Mouse (Mus musculus): Measurements from ENCODE around the gene Rnd3. TPM values are rescaled to one million over a fixed set of nuclear protein-coding genes. Genes with fewer than 3 reads are reported as not detected.

Gene Rnd3
- polyA plus RNA-seq, 1 experiment from 2014 or later, result 164 TPM

- H3K36me3 ChIP-seq, result no peaks in the 10 kb centered on the region
- no peaks in the 10 kb centered on the region for H3K4me1 ChIP-seq
- no peaks in the 10 kb centered on the region for H3K9me3 ChIP-seq
- no peak overlapping the region for H3K9ac ChIP-seq
- no peak overlapping the region for H3K4me2 ChIP-seq (replicated peaks)
- no peaks in the 10 kb centered on the region for H3K27me3 ChIP-seq
- H3K4me3 ChIP-seq, result no peak overlapping the region
- no peak for ATAC-seq (ENCODE audit: insufficient number of reproducible peaks, insufficient read depth, low FRiP score, low TSS enrichment)
- H3K27ac ChIP-seq, result no peak overlapping the region
- WGBS, result 43% methylated on average over 2 of the region's 2 CpGs
Observed at GRCm38 (mm10) chr2:51110271-51110670, 38.6 kb downstream of the Rnd3 start.

DNA sequence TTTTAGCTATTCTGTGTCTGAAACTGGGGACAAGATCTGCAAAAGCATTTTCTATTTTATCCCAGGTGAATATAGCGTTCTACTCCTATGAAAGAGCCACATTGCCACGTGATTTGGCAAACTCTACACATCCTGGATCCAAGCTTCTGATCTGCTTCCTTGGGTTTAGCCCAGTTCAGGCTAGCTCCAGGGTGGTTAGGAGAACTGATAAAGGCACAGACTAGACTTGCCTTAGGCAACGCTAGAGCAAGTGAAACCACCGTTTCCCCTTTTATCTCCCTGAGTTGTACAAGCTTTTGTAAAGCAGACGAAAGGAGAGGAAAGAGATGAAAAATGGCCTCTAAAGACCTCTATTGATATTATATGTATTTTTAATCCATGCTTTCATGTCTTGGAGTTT lies 40.3 kb downstream of the Rnd3 start:
- no peaks in the 10 kb centered on the region for H3K4me1 ChIP-seq
- no peak overlapping the region for H3K27ac ChIP-seq
- H3K27me3 ChIP-seq, result no peaks in the 10 kb centered on the region
- H3K4me3 ChIP-seq, result no peak overlapping the region
- no peaks in the 10 kb centered on the region for H3K9me3 ChIP-seq
- no peaks in the 10 kb centered on the region for H3K36me3 ChIP-seq
- no peak overlapping the region for H3K9ac ChIP-seq
- no peak overlapping the region for H3K4me2 ChIP-seq (replicated peaks)
- WGBS, result 64% methylated on average over 5 of the region's 5 CpGs
- no peak for ATAC-seq (ENCODE audit: insufficient number of reproducible peaks, insufficient read depth, low FRiP score, low TSS enrichment)

DNA sequence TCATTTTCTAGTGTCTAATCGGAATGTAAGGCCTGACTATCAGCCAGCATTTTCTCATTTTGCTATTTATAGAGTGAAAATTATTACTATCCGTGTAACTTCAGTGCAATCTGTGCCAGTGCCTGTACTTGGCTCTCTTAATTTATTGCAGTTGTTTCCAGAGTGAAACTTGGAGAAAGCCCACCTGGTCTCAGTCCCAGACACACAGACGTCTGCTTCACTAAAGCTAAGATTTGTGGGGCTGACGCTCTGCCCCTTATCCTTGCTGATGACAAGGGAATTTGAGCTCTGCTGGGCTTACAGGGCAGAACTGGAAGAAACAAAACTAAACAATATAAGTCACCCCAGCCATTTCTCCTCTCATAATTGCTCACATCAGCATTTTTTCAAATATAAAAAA lies 47.7 kb downstream of the Rnd3 start:
- Histone ChIP-seq H3K4me1 (peaks cover 8% of the 10 kb centered on the region; the same call in 1 of the 2 replicates), H3K4me3 (no peak overlapping the region), H3K9ac (no peak overlapping the region), H3K36me3 (no peaks in the 10 kb centered on the region), H3K9me3 (no peaks in the 10 kb centered on the region), H3K27ac (no peak overlapping the region), H3K27me3 (no peaks in the 10 kb centered on the region), H3K4me2 (replicated peaks) (no peak overlapping the region)
- ATAC-seq (ENCODE audit: insufficient number of reproducible peaks, insufficient read depth, low FRiP score, low TSS enrichment), result no peak
- 36% methylated on average over 4 of the region's 4 CpGs for WGBS

- no peak overlapping the region for H3K27ac ChIP-seq
- WGBS, result 62% methylated on average over 9 of the region's 9 CpGs
Observed at GRCm38 (mm10) chr2:51099987-51100386, 48.9 kb downstream of the Rnd3 start.

GRCm38 (mm10) chr2:51099240-51099639 lies 49.7 kb downstream of the Rnd3 start:
- ATAC-seq (ENCODE audit: insufficient number of reproducible peaks, insufficient read depth, low FRiP score, low TSS enrichment), result no peak
- peaks cover 11% of the 10 kb centered on the region for H3K4me1 ChIP-seq
- no peak overlapping the region for H3K4me3 ChIP-seq

More at GRCm38 (mm10) chr2:51099987-51100386, 48.9 kb downstream of the Rnd3 start:
- no peak for ATAC-seq (ENCODE audit: insufficient number of reproducible peaks, insufficient read depth, low FRiP score, low TSS enrichment)
- Histone ChIP-seq H3K9me3 (no peaks in the 10 kb centered on the region), H3K4me3 (no peak overlapping the region), H3K9ac (no peak overlapping the region), H3K4me1 (peaks cover 11% of the 10 kb centered on the region), H3K36me3 (no peaks in the 10 kb centered on the region), H3K27me3 (no peaks in the 10 kb centered on the region), H3K4me2 (replicated peaks) (no peak overlapping the region)

GRCm38 (mm10) chr2:51090688-51091087 lies 58.2 kb downstream of the Rnd3 start:
- Histone ChIP-seq H3K36me3 (no peaks in the 10 kb centered on the region), H3K9me3 (no peaks in the 10 kb centered on the region), H3K4me3 (no peak overlapping the region), H3K4me2 (replicated peaks) (no peak overlapping the region), H3K27ac (no peak overlapping the region), H3K9ac (no peak overlapping the region), H3K4me1 (0 out of 2 replicates have a peak, but pooled peaks cover 9% of the 10 kb centered on the region), H3K27me3 (no peaks in the 10 kb centered on the region)
- 81% methylated on average over 7 of the region's 7 CpGs for WGBS
- ATAC-seq (ENCODE audit: insufficient number of reproducible peaks, insufficient read depth, low FRiP score, low TSS enrichment), result no peak

More at GRCm38 (mm10) chr2:51099240-51099639, 49.7 kb downstream of the Rnd3 start:
- 77% methylated on average over 1 of the region's 1 CpGs for WGBS
- no peaks in the 10 kb centered on the region for H3K36me3 ChIP-seq
- no peaks in the 10 kb centered on the region for H3K27me3 ChIP-seq
- H3K4me2 ChIP-seq (replicated peaks), result no peak overlapping the region
- H3K9me3 ChIP-seq, result no peaks in the 10 kb centered on the region
- no peak overlapping the region for H3K27ac ChIP-seq
- H3K9ac ChIP-seq, result no peak overlapping the region

DNA sequence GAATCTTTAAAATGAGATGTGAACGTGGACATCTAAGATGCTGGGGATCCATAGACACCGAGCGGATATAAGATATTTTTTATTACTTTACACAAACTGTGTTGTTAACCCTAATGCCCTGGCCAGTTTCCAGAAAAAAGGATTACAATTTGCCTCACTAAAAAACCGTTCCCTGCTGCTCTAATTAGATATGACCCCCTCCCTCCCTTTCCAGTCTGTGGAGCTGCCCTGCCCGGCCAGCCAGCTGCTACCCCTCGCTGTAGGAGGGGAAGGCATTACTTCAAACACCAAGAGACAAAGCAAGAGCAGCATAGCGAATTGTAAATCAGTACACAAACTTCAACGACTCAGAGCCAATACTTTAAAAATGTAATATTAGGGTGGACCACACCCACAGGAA lies 58.9 kb downstream of the Rnd3 start:
- Histone ChIP-seq H3K9me3 (no peaks in the 10 kb centered on the region), H3K36me3 (no peaks in the 10 kb centered on the region), H3K4me3 (no peak overlapping the region), H3K4me1 (0 out of 2 replicates have a peak, but pooled peaks cover 9% of the 10 kb centered on the region), H3K27me3 (no peaks in the 10 kb centered on the region), H3K4me2 (replicated peaks) (no peak overlapping the region), H3K27ac (no peak overlapping the region), H3K9ac (no peak overlapping the region)
- 33% methylated on average over 8 of the region's 8 CpGs for WGBS
- ATAC-seq (ENCODE audit: insufficient number of reproducible peaks, insufficient read depth, low FRiP score, low TSS enrichment), result no peak

GRCm38 (mm10) chr2:51088843-51089573 lies 59.9 kb downstream of the Rnd3 start:
- H3K4me1 ChIP-seq, result 0 out of 2 replicates have a peak, but pooled peaks cover 9% of the 10 kb centered on the region

DNA sequence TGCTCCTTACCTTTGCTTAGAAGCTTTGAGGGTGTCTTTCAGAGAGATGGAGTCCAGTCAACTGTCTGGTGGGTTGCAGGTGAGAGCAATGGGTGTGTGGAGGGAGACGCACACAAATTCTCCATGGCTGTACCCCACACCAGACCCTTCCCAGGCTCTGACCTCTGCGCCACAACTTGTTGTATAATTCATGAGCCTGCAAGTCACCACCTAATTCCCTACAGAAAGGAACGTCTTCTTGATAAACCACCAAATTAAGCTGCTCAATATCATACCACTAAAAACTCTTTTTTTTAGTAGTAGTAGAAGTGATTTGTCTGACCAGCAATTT lies 60.8 kb downstream of the Rnd3 start:
- Histone ChIP-seq H3K9ac (no peak overlapping the region), H3K27ac (no peak overlapping the region), H3K36me3 (no peaks in the 10 kb centered on the region), H3K4me1 (0 out of 2 replicates have a peak, but pooled peaks cover 9% of the 10 kb centered on the region), H3K27me3 (no peaks in the 10 kb centered on the region), H3K4me2 (replicated peaks) (no peak overlapping the region), H3K9me3 (no peaks in the 10 kb centered on the region), H3K4me3 (no peak overlapping the region)
- WGBS, result 82% methylated on average over 3 of the region's 3 CpGs
- no peak for ATAC-seq (ENCODE audit: insufficient number of reproducible peaks, insufficient read depth, low FRiP score, low TSS enrichment)

More at GRCm38 (mm10) chr2:51088843-51089573, 59.9 kb downstream of the Rnd3 start:
- 82% methylated on average over 11 of the region's 11 CpGs for WGBS
- no peak overlapping the region for H3K4me2 ChIP-seq (replicated peaks)
- no peaks in the 10 kb centered on the region for H3K36me3 ChIP-seq
- no peaks in the 10 kb centered on the region for H3K9me3 ChIP-seq
- no peak overlapping the region for H3K9ac ChIP-seq
- H3K27ac ChIP-seq, result no peak overlapping the region
- no peak for ATAC-seq (ENCODE audit: insufficient number of reproducible peaks, insufficient read depth, low FRiP score, low TSS enrichment)
- H3K27me3 ChIP-seq, result no peaks in the 10 kb centered on the region
- H3K4me3 ChIP-seq, result no peak overlapping the region

DNA sequence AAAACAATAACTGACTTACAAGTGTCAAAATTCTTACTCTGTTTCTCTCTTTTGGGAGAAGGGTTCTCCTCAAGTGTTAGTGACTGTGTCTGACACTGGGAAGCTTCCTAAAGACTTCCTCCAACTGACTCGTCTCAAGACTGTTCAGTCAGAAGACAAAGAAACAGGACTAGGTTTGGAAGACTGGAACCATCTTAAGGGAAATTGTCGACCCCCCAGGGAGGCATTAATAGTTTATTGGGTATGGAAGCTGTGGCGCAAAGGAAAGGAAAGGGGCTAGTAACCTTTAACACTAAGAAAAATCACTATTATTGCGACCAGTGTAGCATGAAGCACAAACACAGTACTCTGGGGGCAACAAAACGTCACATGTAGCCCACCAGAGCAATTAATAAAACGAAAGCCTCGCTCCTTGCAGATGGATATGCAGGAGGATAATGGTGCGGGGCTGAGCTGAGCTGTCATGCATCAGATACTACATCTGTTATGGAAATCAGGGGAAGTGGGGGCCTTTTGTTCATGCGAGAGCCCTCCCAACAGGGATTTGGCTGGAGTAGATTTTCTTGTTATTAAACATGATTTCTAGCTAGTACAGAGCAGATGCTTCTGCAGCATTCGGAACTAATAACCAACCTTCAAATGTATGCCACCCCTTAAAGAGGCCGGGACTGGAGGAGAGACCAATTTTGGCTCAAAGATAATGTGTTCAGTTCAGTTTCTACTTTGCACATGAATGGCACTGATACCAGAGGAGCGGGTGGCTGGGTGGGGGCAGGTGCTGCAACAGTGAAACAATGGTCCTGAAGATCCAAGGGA lies 61.4 kb downstream of the Rnd3 start:
- Histone ChIP-seq H3K27me3 (no peaks in the 10 kb centered on the region), H3K27ac (no peak overlapping the region), H3K4me1 (0 out of 2 replicates have a peak, but pooled peaks cover 9% of the 10 kb centered on the region), H3K4me3 (no peak overlapping the region), H3K36me3 (no peaks in the 10 kb centered on the region), H3K4me2 (replicated peaks) (no peak overlapping the region), H3K9me3 (no peaks in the 10 kb centered on the region), H3K9ac (no peak overlapping the region)
- peak; percentile 69; the same call in 1 of the 2 replicates for ATAC-seq (ENCODE audit: insufficient number of reproducible peaks, insufficient read depth, low FRiP score, low TSS enrichment)
- WGBS, result 45% methylated on average over 12 of the region's 12 CpGs

- 86% methylated on average over 11 of the region's 11 CpGs for WGBS
- no peaks in the 10 kb centered on the region for H3K36me3 ChIP-seq
- no peak overlapping the region for H3K4me3 ChIP-seq
- H3K27me3 ChIP-seq, result no peaks in the 10 kb centered on the region
- H3K9ac ChIP-seq, result no peak overlapping the region
- no peak overlapping the region for H3K4me2 ChIP-seq (replicated peaks)
- H3K27ac ChIP-seq, result no peak overlapping the region
- no peaks in the 10 kb centered on the region for H3K9me3 ChIP-seq
- ATAC-seq (ENCODE audit: insufficient number of reproducible peaks, insufficient read depth, low FRiP score, low TSS enrichment), result no peak
- 0 out of 2 replicates have a peak, but pooled peaks cover 9% of the 10 kb centered on the region for H3K4me1 ChIP-seq
Observed at GRCm38 (mm10) chr2:51085155-51085554, 63.8 kb downstream of the Rnd3 start.

Measured in embryonic facial prominence, embryonic 12.5 days (tissue).